Mouse (Mus musculus): ENCODE measurements around the gene Wdr83. TPM values are rescaled to one million over a fixed set of nuclear protein-coding genes. Genes with fewer than 3 reads are reported as not detected.

Gene Wdr83
- polyA plus RNA-seq, 1 experiment from 2014 or later, result 33.1 TPM

- no peak overlapping the region for H3K27ac ChIP-seq (replicated peaks; ENCODE audit: low read depth, low read length)
- no peak overlapping the region for H3K4me3 ChIP-seq (ENCODE audit: low read depth, low read length)
- no peak overlapping the region for H3K9ac ChIP-seq (ENCODE audit: low read depth, low read length)
- peaks cover 31% of the 10 kb centered on the region for H3K36me3 ChIP-seq (ENCODE audit: control insufficient read depth, insufficient read depth, low read length)
- no peaks in the 10 kb centered on the region for H3K4me1 ChIP-seq (ENCODE audit: control insufficient read depth, insufficient read depth, low read length)
- 79% methylated on average over 4 of the region's 4 CpGs for WGBS
- 0 out of 2 replicates have a peak, but pooled peaks cover 6% of the 10 kb centered on the region for H3K9me3 ChIP-seq (ENCODE audit: control insufficient read depth, low read length)
- no peak for ATAC-seq (ENCODE audit: low read depth)
- H3K27me3 ChIP-seq (replicated peaks; ENCODE audit: control insufficient read depth, insufficient read depth, low read length), result no peaks in the 10 kb centered on the region
- no peak for DNase-seq (ENCODE audit: low spot score)
- H3K4me2 ChIP-seq (ENCODE audit: low read depth, low read length), result no peak overlapping the region
Measured at GRCm38 (mm10) chr8:85100076-85100665, 19.1 kb upstream of the Wdr83 start.

- no peak for DNase-seq (ENCODE audit: low spot score)
- H3K27me3 ChIP-seq (replicated peaks; ENCODE audit: control insufficient read depth, insufficient read depth, low read length), result no peaks in the 10 kb centered on the region
- no peak overlapping the region for H3K4me3 ChIP-seq (ENCODE audit: low read depth, low read length)
- no peaks in the 10 kb centered on the region for H3K4me1 ChIP-seq (ENCODE audit: control insufficient read depth, insufficient read depth, low read length)
- no peak overlapping the region for H3K9ac ChIP-seq (ENCODE audit: low read depth, low read length)
- 87% methylated on average over 4 of the region's 4 CpGs for WGBS
- 0 out of 2 replicates have a peak, but pooled peaks cover 5% of the 10 kb centered on the region for H3K9me3 ChIP-seq (ENCODE audit: control insufficient read depth, low read length)
- H3K27ac ChIP-seq (replicated peaks; ENCODE audit: low read depth, low read length), result no peak overlapping the region
- peak; percentile 41; the same call in 1 of the 2 replicates for ATAC-seq (ENCODE audit: low read depth)
- peaks cover 42% of the 10 kb centered on the region for H3K36me3 ChIP-seq (ENCODE audit: control insufficient read depth, insufficient read depth, low read length)
- H3K4me2 ChIP-seq (ENCODE audit: low read depth, low read length), result no peak overlapping the region
Measured at GRCm38 (mm10) chr8:85096850-85097249, 15.7 kb upstream of the Wdr83 start.

- ATAC-seq (ENCODE audit: low read depth) (no peak), DNase-seq (ENCODE audit: low spot score) (no peak)
- Histone ChIP-seq H3K4me3 (ENCODE audit: low read depth, low read length) (no peak overlapping the region), H3K4me1 (ENCODE audit: control insufficient read depth, insufficient read depth, low read length) (no peaks in the 10 kb centered on the region), H3K9me3 (ENCODE audit: control insufficient read depth, low read length) (no peaks in the 10 kb centered on the region), H3K27me3 (replicated peaks; ENCODE audit: control insufficient read depth, insufficient read depth, low read length) (no peaks in the 10 kb centered on the region), H3K36me3 (ENCODE audit: control insufficient read depth, insufficient read depth, low read length) (peaks cover 42% of the 10 kb centered on the region), H3K4me2 (ENCODE audit: low read depth, low read length) (no peak overlapping the region), H3K9ac (ENCODE audit: low read depth, low read length) (no peak overlapping the region), H3K27ac (replicated peaks; ENCODE audit: low read depth, low read length) (no peak overlapping the region)
- 92% methylated on average over 16 of the region's 16 CpGs for WGBS
Measured at GRCm38 (mm10) chr8:85096196-85096595, 15.1 kb upstream of the Wdr83 start.

GRCm38 (mm10) chr8:85095566-85095965, 14.5 kb upstream of the Wdr83 start:
- no peak overlapping the region for H3K9ac ChIP-seq (ENCODE audit: low read depth, low read length)
- 82% methylated on average over 4 of the region's 7 CpGs for WGBS
- peaks cover 42% of the 10 kb centered on the region for H3K36me3 ChIP-seq (ENCODE audit: control insufficient read depth, insufficient read depth, low read length)
- DNase-seq (ENCODE audit: low spot score), result no peak
- ATAC-seq (ENCODE audit: low read depth), result no peak
- H3K4me1 ChIP-seq (ENCODE audit: control insufficient read depth, insufficient read depth, low read length), result no peaks in the 10 kb centered on the region
- no peak overlapping the region for H3K4me3 ChIP-seq (ENCODE audit: low read depth, low read length)
- H3K27ac ChIP-seq (replicated peaks; ENCODE audit: low read depth, low read length), result no peak overlapping the region
- no peaks in the 10 kb centered on the region for H3K9me3 ChIP-seq (ENCODE audit: control insufficient read depth, low read length)
- no peak overlapping the region for H3K4me2 ChIP-seq (ENCODE audit: low read depth, low read length)
- no peaks in the 10 kb centered on the region for H3K27me3 ChIP-seq (replicated peaks; ENCODE audit: control insufficient read depth, insufficient read depth, low read length)

GRCm38 (mm10) chr8:85095051-85095450, 13.9 kb upstream of the Wdr83 start:
- Histone ChIP-seq H3K9me3 (ENCODE audit: control insufficient read depth, low read length) (no peaks in the 10 kb centered on the region), H3K4me2 (ENCODE audit: low read depth, low read length) (no peak overlapping the region), H3K36me3 (ENCODE audit: control insufficient read depth, insufficient read depth, low read length) (peaks cover 42% of the 10 kb centered on the region), H3K4me3 (ENCODE audit: low read depth, low read length) (no peak overlapping the region), H3K9ac (ENCODE audit: low read depth, low read length) (no peak overlapping the region), H3K27ac (replicated peaks; ENCODE audit: low read depth, low read length) (no peak overlapping the region), H3K27me3 (replicated peaks; ENCODE audit: control insufficient read depth, insufficient read depth, low read length) (no peaks in the 10 kb centered on the region), H3K4me1 (ENCODE audit: control insufficient read depth, insufficient read depth, low read length) (no peaks in the 10 kb centered on the region)
- DNase-seq (ENCODE audit: low spot score) (no peak), ATAC-seq (ENCODE audit: low read depth) (no peak)
- 95% methylated on average over 13 of the region's 13 CpGs for WGBS

GRCm38 (mm10) chr8:85091526-85092090, 10.5 kb upstream of the Wdr83 start:
- no peak overlapping the region for H3K4me2 ChIP-seq (ENCODE audit: low read depth, low read length)
- H3K9me3 ChIP-seq (ENCODE audit: control insufficient read depth, low read length), result no peaks in the 10 kb centered on the region
- WGBS, result 42% methylated on average over 21 of the region's 21 CpGs
- H3K4me1 ChIP-seq (ENCODE audit: control insufficient read depth, insufficient read depth, low read length), result no peaks in the 10 kb centered on the region
- ATAC-seq (ENCODE audit: low read depth), result no peak
- H3K4me3 ChIP-seq (ENCODE audit: low read depth, low read length), result no peak overlapping the region
- H3K27ac ChIP-seq (replicated peaks; ENCODE audit: low read depth, low read length), result no peak overlapping the region
- H3K27me3 ChIP-seq (replicated peaks; ENCODE audit: control insufficient read depth, insufficient read depth, low read length), result no peaks in the 10 kb centered on the region
- no peak for DNase-seq (ENCODE audit: low spot score)
- peaks cover 46% of the 10 kb centered on the region for H3K36me3 ChIP-seq (ENCODE audit: control insufficient read depth, insufficient read depth, low read length)
- H3K9ac ChIP-seq (ENCODE audit: low read depth, low read length), result no peak overlapping the region; the same call in 1 of the 2 replicates

- Histone ChIP-seq H3K4me3 (ENCODE audit: low read depth, low read length) (no peak overlapping the region), H3K27ac (replicated peaks; ENCODE audit: low read depth, low read length) (no peak overlapping the region), H3K9me3 (ENCODE audit: control insufficient read depth, low read length) (no peaks in the 10 kb centered on the region), H3K4me1 (ENCODE audit: control insufficient read depth, insufficient read depth, low read length) (no peaks in the 10 kb centered on the region), H3K4me2 (ENCODE audit: low read depth, low read length) (no peak overlapping the region), H3K36me3 (ENCODE audit: control insufficient read depth, insufficient read depth, low read length) (peaks cover 42% of the 10 kb centered on the region), H3K27me3 (replicated peaks; ENCODE audit: control insufficient read depth, insufficient read depth, low read length) (no peaks in the 10 kb centered on the region), H3K9ac (ENCODE audit: low read depth, low read length) (no peak overlapping the region)
- WGBS, result 91% methylated on average over 11 of the region's 11 CpGs
- DNase-seq (ENCODE audit: low spot score) (no peak), ATAC-seq (ENCODE audit: low read depth) (no peak)
Measured at GRCm38 (mm10) chr8:85090856-85091255, 9.8 kb upstream of the Wdr83 start.

GRCm38 (mm10) chr8:85088771-85089170, 7.7 kb upstream of the Wdr83 start:
- H3K9me3 ChIP-seq (ENCODE audit: control insufficient read depth, low read length), result no peaks in the 10 kb centered on the region
- no peaks in the 10 kb centered on the region for H3K27me3 ChIP-seq (replicated peaks; ENCODE audit: control insufficient read depth, insufficient read depth, low read length)
- H3K27ac ChIP-seq (replicated peaks; ENCODE audit: low read depth, low read length), result no peak overlapping the region
- H3K4me2 ChIP-seq (ENCODE audit: low read depth, low read length), result no peak overlapping the region
- H3K4me1 ChIP-seq (ENCODE audit: control insufficient read depth, insufficient read depth, low read length), result no peaks in the 10 kb centered on the region
- H3K4me3 ChIP-seq (ENCODE audit: low read depth, low read length), result no peak overlapping the region
- 79% methylated on average over 2 of the region's 2 CpGs for WGBS
- peaks cover 34% of the 10 kb centered on the region for H3K36me3 ChIP-seq (ENCODE audit: control insufficient read depth, insufficient read depth, low read length)
- no peak overlapping the region for H3K9ac ChIP-seq (ENCODE audit: low read depth, low read length)
- DNase-seq (ENCODE audit: low spot score), result no peak
- ATAC-seq (ENCODE audit: low read depth), result no peak

GRCm38 (mm10) chr8:85086238-85086637, 5.1 kb upstream of the Wdr83 start:
- Histone ChIP-seq H3K36me3 (ENCODE audit: control insufficient read depth, insufficient read depth, low read length) (peaks cover 31% of the 10 kb centered on the region), H3K4me3 (ENCODE audit: low read depth, low read length) (no peak overlapping the region), H3K4me2 (ENCODE audit: low read depth, low read length) (no peak overlapping the region), H3K4me1 (ENCODE audit: control insufficient read depth, insufficient read depth, low read length) (peaks cover 10% of the 10 kb centered on the region; the same call in 1 of the 2 replicates), H3K9ac (ENCODE audit: low read depth, low read length) (no peak overlapping the region), H3K27me3 (replicated peaks; ENCODE audit: control insufficient read depth, insufficient read depth, low read length) (no peaks in the 10 kb centered on the region), H3K9me3 (ENCODE audit: control insufficient read depth, low read length) (no peaks in the 10 kb centered on the region), H3K27ac (replicated peaks; ENCODE audit: low read depth, low read length) (no peak overlapping the region)
- DNase-seq (ENCODE audit: low spot score) (no peak), ATAC-seq (ENCODE audit: low read depth) (no peak)
- WGBS, result 77% methylated on average over 3 of the region's 3 CpGs

Data from embryonic facial prominence, embryonic 14.5 days (tissue).